ENCODE assay signal across 14 mouse cellular contexts in the genomic region with DNA sequence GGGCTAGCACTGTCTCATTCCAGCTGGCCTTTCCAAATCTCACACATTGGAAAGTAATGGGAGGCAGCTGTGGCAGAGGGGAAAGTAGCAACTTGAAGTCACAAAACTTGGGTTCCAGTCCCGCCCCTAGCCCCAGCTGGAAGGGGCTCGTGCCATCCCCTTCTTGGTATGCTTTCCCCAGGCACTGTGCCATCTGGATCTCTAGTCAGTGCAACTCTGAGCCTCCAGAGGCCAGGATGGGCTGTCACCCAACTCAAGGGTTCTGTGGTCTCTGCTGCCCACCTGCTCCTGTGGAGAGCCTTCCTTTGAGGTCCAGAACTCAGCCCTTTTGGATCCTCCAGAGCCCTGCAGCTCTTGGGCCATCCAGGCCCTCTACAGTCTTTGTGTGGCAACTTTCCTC.
"Had no signal": no experiment of that assay in that cellular context is flagged by ENCODE, and none has a peak within 500 bp of the region (broad histone marks: within the 10 kb centered on the region; RNA-seq: fewer than 3 reads in every experiment).

No protein-coding gene starts in this region.

- DNase-seq: kidney, postnatal 14 days; lung, adult 18-20 months; lung, postnatal 4 days; midbrain, embryonic 14.5 days; right cerebral cortex, adult 18-20 months; thymus, adult 18-20 months; thymus, postnatal 25 days had no signal

- H3K4me2 ChIP-seq: kidney, embryonic 15.5 days; limb, embryonic 13.5 days; neural tube, embryonic 15.5 days had no signal

- H3K36me3 ChIP-seq: kidney, embryonic 15.5 days; limb, embryonic 13.5 days had no signal

- H3K4me3 ChIP-seq: kidney, embryonic 15.5 days; limb, embryonic 13.5 days; midbrain, embryonic 10.5 days; myocyte; neural tube, embryonic 15.5 days had no signal

- ATAC-seq: lung, postnatal 0 days had no signal

- H3K9ac ChIP-seq: kidney, embryonic 15.5 days; limb, embryonic 13.5 days; liver, embryonic 14.5 days; neural tube, embryonic 15.5 days had no signal

- H3K27me3 ChIP-seq: kidney, embryonic 15.5 days; limb, embryonic 13.5 days; neural tube, embryonic 15.5 days had no signal

- H3K27ac ChIP-seq: kidney, embryonic 15.5 days; liver, embryonic 14.5 days; midbrain, embryonic 10.5 days; neural tube, embryonic 15.5 days had no signal

- H3K9me3 ChIP-seq: kidney, embryonic 15.5 days; limb, embryonic 13.5 days; midbrain, embryonic 10.5 days; neural tube, embryonic 15.5 days had no signal
